Mouse (Mus musculus) MN1 (cell line): ENCODE data around the gene Wnt10b.
A peak's percentile ranks its signal among the peaks of the same experiment; 100 is the strongest.
"Not testable (repeated sequence)": the region's sequence is repeated elsewhere in the genome, so short reads cannot be mapped to it uniquely, and the experiment has no call there.

Source experiments
- DNase-seq: peaks from one replicate; pipeline ENCODE4 v3.0.0-alpha.2; 2016; ENCODE audit warnings: low spot score

Wnt10b gene

GRCm38 (mm10) chr15:98772511-98773211, 5.3 kb downstream of the Wnt10b start:
- peak; percentile 78 for DNase-seq

- DNase-seq: peak; percentile 45
These were observed 6.0 kb downstream of the Wnt10b start for GRCm38 (mm10) chr15:98771813-98772425.

GRCm38 (mm10) chr15:98768259-98768658, 9.7 kb downstream of the Wnt10b start:
- no peak for DNase-seq

DNA sequence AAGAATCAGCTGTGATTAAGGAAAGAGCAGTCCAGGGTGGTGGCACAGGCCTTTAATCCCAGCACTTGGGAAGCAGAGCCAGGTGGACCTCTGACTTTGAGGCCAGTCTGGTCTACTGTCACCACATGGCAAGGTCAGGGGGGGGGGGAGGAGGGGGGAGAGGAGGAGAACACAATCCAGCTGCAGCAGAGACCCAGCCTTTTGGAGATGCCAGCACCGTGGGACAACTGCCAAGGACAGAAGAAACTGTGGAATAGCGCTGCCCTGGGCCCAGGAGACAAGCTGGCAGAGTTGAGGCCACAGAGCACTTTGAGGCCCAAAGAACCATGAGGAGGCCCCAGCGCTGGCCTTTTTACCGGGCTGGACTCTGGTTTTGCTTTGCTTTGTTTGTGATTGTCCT, 12.0 kb downstream of the Wnt10b start:
- DNase-seq: peak; percentile 56

DNA sequence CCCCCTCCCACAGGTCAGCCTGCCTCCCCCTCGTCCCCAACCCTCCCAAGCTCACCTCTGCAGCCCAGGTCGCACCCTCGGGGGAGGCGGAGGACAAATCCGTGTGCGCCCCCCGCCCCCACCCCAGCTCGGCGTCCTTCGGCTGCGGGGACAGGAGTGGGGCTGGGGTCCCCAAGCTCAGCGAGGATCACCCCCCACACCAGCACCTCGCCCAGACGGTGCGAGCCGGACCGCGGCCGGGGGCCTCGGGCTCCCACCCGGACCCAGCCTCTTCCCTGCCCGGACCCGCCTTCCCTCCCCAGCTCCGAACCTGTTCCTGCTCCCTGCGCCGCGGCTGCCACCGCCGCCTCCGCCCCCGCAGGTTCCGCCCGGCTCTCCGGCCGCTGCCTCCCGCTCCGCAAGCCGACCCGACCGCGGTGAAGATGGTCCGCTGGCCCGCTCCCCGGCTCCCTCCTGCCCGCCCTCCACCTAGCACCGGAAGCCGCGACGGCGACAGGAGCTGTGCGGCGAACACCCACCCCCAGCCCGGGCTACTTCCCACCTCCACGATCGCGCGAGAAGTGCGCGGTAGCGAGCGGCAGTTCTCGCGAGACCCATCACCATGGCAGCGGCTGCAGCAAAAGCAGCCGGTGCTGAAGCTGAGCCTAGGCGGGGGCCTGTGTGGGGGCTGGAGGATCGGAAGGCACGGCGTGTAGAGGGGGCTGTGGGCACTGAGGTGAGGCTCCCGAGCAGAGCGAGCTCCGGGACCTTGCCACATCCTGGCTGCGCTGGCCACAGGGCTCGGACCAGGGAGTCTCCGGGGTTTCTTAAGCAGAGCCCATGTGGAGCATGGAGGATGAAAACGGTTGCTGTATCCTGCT, 15.1 kb downstream of the Wnt10b start, which contains the start of gene Arf3:
Gene Arf3, minus strand, starts transcription at position 545 of the 860 bp plus-strand sequence.
- DNase-seq: peak; percentile 99

- DNase-seq: peak; percentile 87
These were observed 15.7 kb downstream of the Wnt10b start for GRCm38 (mm10) chr15:98762201-98762621.

GRCm38 (mm10) chr15:98754125-98754524, 23.8 kb downstream of the Wnt10b start:
- no peak for DNase-seq

- no peak for DNase-seq
These were observed 24.9 kb downstream of the Wnt10b start for GRCm38 (mm10) chr15:98753021-98753423.

- DNase-seq: no peak
These were observed 28.9 kb downstream of the Wnt10b start for GRCm38 (mm10) chr15:98749093-98749492.

DNA sequence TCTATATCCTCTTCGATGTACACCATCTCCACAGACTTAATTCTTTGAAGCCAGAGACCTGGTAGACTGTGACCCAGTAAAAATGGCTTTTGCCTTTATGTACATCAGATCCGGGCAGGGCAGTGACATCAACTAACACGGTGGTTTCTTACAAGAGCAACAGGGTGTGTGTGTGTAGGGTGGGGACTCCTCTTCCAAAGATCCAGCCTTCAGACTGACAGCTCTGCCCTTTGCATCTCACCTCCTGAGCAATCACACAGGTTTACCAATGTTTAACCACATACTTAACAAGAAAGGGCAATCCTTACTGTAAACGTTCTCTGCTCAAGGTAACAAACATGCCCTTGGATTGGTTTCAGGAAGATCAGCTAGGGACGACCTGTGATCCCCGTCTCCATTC, 30.7 kb downstream of the Wnt10b start:
- DNase-seq: no peak

- DNase-seq: no peak
These were observed 31.5 kb downstream of the Wnt10b start for GRCm38 (mm10) chr15:98746344-98746965.

- DNase-seq: not testable (repeated sequence)
These were observed 34.1 kb downstream of the Wnt10b start for GRCm38 (mm10) chr15:98743863-98744262.

- DNase-seq: no peak
These were observed 35.1 kb downstream of the Wnt10b start for GRCm38 (mm10) chr15:98742766-98743428.

DNA sequence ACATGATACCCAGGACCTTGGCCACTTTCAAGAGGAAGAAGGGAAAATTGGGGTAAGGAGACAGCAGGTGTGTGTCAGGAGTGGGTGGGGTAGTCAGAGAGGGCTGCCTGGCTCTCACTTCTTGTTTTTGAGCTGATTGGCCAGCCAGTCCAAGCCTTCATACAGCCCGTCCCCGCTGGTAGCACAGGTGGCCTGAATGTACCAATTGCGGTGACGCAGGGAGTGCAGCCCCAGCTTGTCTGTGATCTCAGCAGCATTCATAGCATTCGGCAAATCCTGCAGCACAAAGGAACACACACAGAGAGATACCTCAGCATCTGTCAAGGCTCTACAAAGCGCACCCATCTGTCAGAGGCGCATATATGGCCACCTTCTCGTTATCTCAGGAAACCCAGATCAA, 37.7 kb downstream of the Wnt10b start:
- no peak for DNase-seq

DNA sequence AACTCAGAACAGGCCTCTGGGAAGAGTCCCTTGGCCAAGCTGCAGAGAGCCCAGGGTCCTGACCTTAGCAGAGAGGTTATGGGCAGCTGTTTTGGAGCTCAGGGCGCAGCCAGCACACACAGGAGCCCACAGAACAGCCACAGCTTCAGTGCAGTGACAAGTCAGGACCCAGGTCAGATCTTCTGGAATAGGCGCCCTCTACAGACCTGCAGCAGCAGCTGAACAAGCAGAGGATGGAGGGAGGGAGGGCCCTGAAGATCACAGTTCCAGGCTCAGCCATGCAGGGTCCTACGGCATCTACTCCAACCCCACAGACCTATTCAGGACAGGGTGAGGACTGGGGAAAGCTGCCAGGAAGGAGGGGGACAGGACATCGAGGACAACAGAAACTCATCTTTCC, 39.2 kb downstream of the Wnt10b start:
- DNase-seq: no peak

GRCm38 (mm10) chr15:98737881-98738280, 40.1 kb downstream of the Wnt10b start:
- DNase-seq: peak; percentile 36

GRCm38 (mm10) chr15:98736521-98736920, 41.4 kb downstream of the Wnt10b start:
- no peak for DNase-seq

DNA sequence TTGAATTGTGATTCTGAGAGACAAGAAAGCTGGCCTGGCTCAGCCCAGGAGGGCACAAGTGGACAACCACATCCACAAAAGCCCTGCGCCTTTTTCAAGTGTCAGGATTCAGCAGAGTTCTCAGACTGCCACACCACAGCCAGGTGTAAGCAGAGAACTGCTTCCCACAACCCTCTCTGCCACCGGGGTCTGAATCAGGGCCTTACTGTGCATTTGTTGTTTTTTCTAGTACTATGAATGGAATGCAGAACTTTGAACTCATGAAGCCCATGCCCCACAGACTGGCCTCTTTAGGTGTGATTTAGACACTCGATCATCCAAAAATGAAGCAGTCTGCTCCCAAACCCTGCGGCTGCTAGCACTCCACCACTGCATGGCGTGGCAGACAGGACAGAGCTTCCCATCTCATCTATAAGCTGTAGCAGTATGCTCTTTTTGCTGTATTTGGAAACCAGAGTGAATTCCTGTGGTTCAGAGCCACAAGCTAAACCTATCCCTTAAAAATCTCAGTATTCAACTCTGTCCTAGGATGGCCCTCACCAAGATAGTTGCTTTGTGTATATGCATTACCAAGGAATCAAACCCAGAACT, 43.9 kb downstream of the Wnt10b start:
- DNase-seq: no peak

GRCm38 (mm10) chr15:98733370-98733769, 44.6 kb downstream of the Wnt10b start:
- DNase-seq: no peak

DNA sequence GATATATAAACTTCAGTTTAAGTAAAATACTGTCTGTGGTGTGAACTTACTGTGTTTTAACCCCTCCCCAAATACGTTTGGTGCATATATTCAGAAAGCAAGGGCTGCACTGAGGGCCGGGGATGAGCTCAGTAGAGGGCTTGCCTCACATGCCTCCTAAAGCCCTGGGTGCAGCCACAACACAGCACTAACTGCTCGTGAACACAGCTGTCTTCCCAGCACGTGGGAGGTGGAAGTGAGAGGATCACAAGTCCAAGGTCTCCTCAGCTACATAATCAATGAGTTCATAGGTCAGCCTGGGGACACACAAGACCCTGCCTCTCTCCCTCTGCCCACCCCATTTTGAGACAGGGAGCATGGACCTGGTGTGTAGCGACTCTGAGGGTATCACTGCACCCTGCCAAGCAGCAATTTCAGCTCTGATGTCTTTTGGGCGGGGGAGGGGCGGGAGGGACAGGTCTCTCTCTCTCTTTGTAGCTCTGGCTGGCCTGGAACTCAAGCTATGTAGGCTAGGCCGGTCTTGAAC, 45.9 kb downstream of the Wnt10b start:
- no peak for DNase-seq

GRCm38 (mm10) chr15:98730790-98731189, 47.2 kb downstream of the Wnt10b start:
- no peak for DNase-seq
